Mouse (Mus musculus) adrenal gland, postnatal 0 days (tissue): ENCODE results near the gene Fbxw21. TPM values are rescaled to one million over a fixed set of nuclear protein-coding genes. Genes with fewer than 3 reads are reported as not detected.

Experiments
- polyA plus RNA-seq: library from polyadenylated mRNA; unstranded; fragments of >200 nt; fragmentation: Nextera tagmentation; extraction: Ambion mirVana; gene quantifications from 2 replicates; pipeline ENCODE4 v1.2.1, GENCODE M21; 2015

Gene Fbxw21
- 0.18 TPM in 1 of 2 replicates, not detected in the other for polyA plus RNA-seq

GRCm38 (mm10) chr9:109161941-109162340 is at the start of gene Fbxw21:
Fbxw21 (minus strand) TSS chr9:109162041.

GRCm38 (mm10) chr9:109195875-109196274 is 34.0 kb upstream of the Fbxw21 start, which contains the start of gene Fbxw13:
Fbxw13 (minus strand) TSS chr9:109195975.

DNA sequence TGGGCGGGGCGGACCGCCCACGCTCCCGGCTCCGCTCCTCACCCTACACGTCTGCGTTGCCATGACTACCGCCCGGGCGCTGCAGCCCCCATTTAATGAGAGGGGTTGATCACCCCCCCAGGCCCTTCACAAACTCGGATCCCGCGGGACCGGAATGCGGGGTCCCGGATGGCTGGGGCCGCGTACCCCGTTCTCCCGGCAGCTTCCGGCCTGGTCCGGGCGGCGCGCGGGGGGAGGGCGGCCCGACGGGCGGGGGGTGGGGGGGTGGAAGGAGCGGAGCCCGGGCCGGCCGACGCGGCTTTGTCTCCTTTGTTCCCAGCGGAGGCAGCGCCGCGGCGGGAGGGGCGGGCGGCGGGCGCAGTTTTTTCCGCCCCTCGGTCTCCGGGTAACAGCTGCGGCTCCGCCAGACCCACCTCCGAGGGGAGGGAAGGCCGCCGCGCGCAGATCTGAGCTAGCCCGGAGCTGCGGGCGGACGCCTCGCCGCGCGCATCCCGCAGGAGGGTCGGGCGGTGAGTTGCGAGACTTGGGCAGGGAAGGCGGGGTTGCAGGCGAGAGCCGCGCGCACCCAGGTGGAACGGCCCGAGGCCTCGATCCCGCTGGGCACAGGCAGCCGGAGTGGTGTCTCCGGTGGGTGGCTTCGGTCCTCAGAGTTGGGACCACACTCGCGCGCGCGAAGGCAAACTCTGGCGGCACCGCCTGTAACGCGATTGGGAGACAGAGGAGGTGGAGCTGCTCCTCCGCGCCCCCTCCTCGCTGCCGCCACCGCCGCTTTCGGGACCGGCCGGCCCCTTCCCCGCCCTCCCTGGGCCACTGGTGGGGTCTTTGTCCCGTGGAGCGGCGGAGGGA is 66.5 kb downstream of the Fbxw21 start, which contains the start of gene Plxnb1:
Gene Plxnb1 (plus strand): TSS at position 253 of the 846 bp plus-strand sequence.

Other genes starting within 250 kb of the Fbxw21 start
- gene Tmem89, start 247.4 kb downstream of the Fbxw21 start, polyA plus RNA-seq, result 0.17 TPM in 1 of 2 replicates, not detected in the other
- 300 and 412 TPM in 2 replicates for gene Uqcrc1, start 225.4 kb downstream of the Fbxw21 start, polyA plus RNA-seq
- gene Col7a1, start 208.5 kb downstream of the Fbxw21 start, polyA plus RNA-seq, result 6.9 and 7.2 TPM in 2 replicates
- gene Ucn2, start 176.0 kb downstream of the Fbxw21 start, polyA plus RNA-seq, result 0.30 TPM in 1 of 2 replicates, not detected in the other
- gene Pfkfb4, start 170.3 kb downstream of the Fbxw21 start, polyA plus RNA-seq, result 5.4 and 5.8 TPM in 2 replicates
- 120 and 181 TPM in 2 replicates for gene Shisa5, start 123.5 kb downstream of the Fbxw21 start, polyA plus RNA-seq
- gene Trex1, start 102.3 kb downstream of the Fbxw21 start, polyA plus RNA-seq, result 19.0 and 28.9 TPM in 2 replicates
- 14.4 and 21.7 TPM in 2 replicates for gene Atrip, start 87.9 kb downstream of the Fbxw21 start, polyA plus RNA-seq
- 20.5 and 24.2 TPM in 2 replicates for gene Ccdc51, start 79.5 kb downstream of the Fbxw21 start, polyA plus RNA-seq
- 801 and 807 TPM in 2 replicates for gene Tma7, start 79.5 kb downstream of the Fbxw21 start, polyA plus RNA-seq
- gene Plxnb1, start 66.7 kb downstream of the Fbxw21 start, polyA plus RNA-seq, result 7.9 and 14.1 TPM in 2 replicates
- gene Fbxw13, start 33.9 kb upstream of the Fbxw21 start, polyA plus RNA-seq, result not detected in 2 replicates
- not detected in 2 replicates for gene Fbxw20, start 72.7 kb upstream of the Fbxw21 start, polyA plus RNA-seq
- not detected in 2 replicates for gene Fbxw14, start 125.6 kb upstream of the Fbxw21 start, polyA plus RNA-seq
- gene Fbxw28, start 177.6 kb upstream of the Fbxw21 start, polyA plus RNA-seq, result not detected in 2 replicates
- gene Fbxw22, start 242.3 kb upstream of the Fbxw21 start, polyA plus RNA-seq, result not detected in 2 replicates